Mouse (Mus musculus): ENCODE results near the gene Inpp5d. TPM values are rescaled to one million over a fixed set of nuclear protein-coding genes. Genes with fewer than 3 reads are reported as not detected.

The Inpp5d gene
- polyA plus RNA-seq (2016; fragmentation: Nextera tagmentation; extraction: Ambion mirVana), result 2.0 and 3.9 TPM in 2 replicates

DNA sequence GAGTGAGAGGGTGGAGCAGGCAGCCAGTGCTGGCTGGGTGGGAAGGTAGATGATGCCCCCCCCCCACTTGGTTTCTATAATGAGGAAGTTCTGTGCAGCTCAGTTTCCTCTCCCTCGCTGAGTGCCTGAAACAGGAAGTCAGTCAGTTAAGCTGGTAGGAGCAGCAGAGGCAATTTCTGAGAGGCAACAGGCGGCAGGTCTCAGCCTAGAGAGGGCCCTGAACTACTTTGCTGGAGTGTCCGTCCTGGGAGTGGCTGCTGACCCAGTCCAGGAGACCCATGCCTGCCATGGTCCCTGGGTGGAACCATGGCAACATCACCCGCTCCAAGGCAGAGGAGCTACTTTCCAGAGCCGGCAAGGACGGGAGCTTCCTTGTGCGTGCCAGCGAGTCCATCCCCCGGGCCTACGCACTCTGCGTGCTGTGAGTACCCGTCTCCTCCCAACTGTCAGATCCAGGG is at the start of gene Inpp5d:
Inpp5d (plus strand) TSS at position 102 of the 458 bp plus-strand sequence.
- peak within 1 kb of the TSS; percentile 68 for H3K27ac ChIP-seq
- 83% methylated on average over 12 of the region's 12 CpGs for WGBS
- H3K4me1 ChIP-seq, result peaks cover 10% of the 10 kb centered on the region
- peak within 1 kb of the TSS; percentile 16 for H3K4me3 ChIP-seq
- no peaks in the 10 kb centered on the region for H3K9me3 ChIP-seq (replicated peaks)
- no peaks in the 10 kb centered on the region for H3K27me3 ChIP-seq (ENCODE audit: low read depth, poor library complexity, severe bottlenecking)
- H3K36me3 ChIP-seq, result no peaks in the 10 kb centered on the region
- DNase-seq (ENCODE audit: low spot score), result no peak

DNA sequence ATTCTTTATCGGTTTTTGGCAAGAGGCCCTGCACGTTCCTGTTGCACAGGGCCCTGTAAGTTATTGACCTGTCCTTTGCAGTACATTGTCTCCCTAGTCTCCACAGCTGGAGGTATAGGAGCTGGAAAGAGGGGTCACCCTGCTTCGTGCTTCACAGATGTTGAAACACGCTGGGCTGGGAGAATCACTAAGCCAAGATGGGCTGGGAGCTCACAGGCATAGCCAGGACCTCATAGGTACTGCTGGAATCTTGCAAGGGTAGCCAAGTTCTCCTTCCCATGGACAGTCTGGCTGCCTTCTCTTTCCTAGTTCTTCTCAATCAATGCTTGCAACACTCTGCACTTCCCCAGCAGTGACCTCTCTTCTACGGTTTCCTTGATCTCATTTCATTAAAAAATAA is 46.9 kb upstream of the Inpp5d start:
- no peak overlapping the region for H3K27ac ChIP-seq
- DNase-seq (ENCODE audit: low spot score), result no peak
- no peaks in the 10 kb centered on the region for H3K36me3 ChIP-seq
- peaks cover 5% of the 10 kb centered on the region; the same call in 1 of the 2 replicates for H3K4me1 ChIP-seq
- WGBS, result 82% methylated on average over 5 of the region's 5 CpGs
- H3K4me3 ChIP-seq, result no peak overlapping the region
- H3K9me3 ChIP-seq (replicated peaks), result no peaks in the 10 kb centered on the region
- H3K27me3 ChIP-seq (ENCODE audit: low read depth, poor library complexity, severe bottlenecking), result no peaks in the 10 kb centered on the region

DNA sequence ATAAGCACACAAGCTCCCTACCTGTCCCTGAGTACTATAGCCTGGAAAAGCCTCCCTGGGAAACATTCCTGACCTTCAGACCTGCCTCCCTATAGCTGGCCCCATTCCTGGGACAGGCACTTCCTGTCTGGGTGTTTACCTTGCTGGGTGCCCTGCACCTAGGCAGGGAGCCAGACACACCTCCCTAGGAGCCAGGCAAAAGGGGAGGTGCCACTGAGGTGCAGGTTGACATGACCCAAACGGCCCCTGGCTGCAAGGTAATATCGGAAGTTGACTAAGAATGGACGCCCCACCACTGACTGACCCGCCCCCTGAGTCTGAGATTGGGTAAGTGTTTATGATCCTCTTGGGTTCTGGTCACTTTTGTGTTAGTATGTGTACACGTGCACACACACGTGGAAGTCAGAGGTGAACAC is 46.3 kb upstream of the Inpp5d start, which contains the start of gene Ngef:
Ngef (minus strand) TSS at position 71 of the 416 bp plus-strand sequence.
- no peak within 1 kb of the TSS for H3K27ac ChIP-seq
- DNase-seq (ENCODE audit: low spot score), result no peak
- WGBS, result 81% methylated on average over 6 of the region's 6 CpGs

DNA sequence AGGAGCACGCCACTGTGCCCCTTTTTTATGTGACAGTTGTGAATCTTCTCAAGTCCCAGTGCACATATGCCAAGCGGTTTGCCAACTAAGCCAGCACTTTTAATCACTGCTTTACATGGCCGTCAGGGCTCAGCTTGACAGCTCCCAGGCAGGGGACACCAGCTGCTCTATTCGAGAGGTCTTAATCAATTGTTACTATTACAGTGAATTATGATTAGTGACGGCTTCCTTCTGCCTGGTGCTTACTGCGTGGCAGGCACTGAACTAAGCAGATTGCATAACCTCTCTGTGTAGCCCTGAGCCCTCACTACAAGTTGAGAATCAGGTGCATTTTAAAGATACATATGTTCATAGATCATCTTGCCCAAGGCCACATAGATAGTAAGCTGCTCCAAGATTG is 45.8 kb upstream of the Inpp5d start:
- no peak overlapping the region for H3K4me3 ChIP-seq
- no peaks in the 10 kb centered on the region for H3K9me3 ChIP-seq (replicated peaks)
- no peak for DNase-seq (ENCODE audit: low spot score)
- H3K4me1 ChIP-seq, result peaks cover 5% of the 10 kb centered on the region; the same call in 1 of the 2 replicates
- H3K27me3 ChIP-seq (ENCODE audit: low read depth, poor library complexity, severe bottlenecking), result no peaks in the 10 kb centered on the region
- 81% methylated on average over 6 of the region's 6 CpGs for WGBS
- H3K27ac ChIP-seq, result no peak overlapping the region
- H3K36me3 ChIP-seq, result no peaks in the 10 kb centered on the region

More for the DNA sequence above, 46.3 kb upstream of the Inpp5d start, which contains the start of gene Ngef:
- H3K9me3 ChIP-seq (replicated peaks), result no peaks in the 10 kb centered on the region
- no peaks in the 10 kb centered on the region for H3K27me3 ChIP-seq (ENCODE audit: low read depth, poor library complexity, severe bottlenecking)
- H3K4me3 ChIP-seq, result no peak within 1 kb of the TSS
- H3K4me1 ChIP-seq, result peaks cover 5% of the 10 kb centered on the region; the same call in 1 of the 2 replicates
- no peaks in the 10 kb centered on the region for H3K36me3 ChIP-seq

DNA sequence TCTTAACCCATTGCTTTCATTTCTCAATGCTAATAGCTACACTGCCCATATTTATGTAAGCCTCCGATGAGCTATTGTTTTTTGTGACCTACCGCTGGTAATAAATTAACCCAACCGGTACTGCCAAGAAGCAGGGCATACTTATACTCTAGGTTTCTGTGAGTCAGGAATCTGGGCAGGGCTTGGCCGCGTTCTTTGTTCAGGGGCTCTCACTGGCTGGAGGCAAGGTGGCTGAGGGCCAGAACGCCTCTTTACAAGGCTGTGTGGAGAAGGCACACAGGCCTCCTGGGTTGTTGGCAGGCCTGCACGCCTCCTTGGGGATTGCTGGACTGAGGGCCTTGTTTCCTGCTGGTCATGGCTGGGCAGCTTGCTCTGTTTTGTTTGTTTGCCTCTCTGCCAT is 45.3 kb upstream of the Inpp5d start:
- WGBS, result 81% methylated on average over 7 of the region's 7 CpGs
- no peaks in the 10 kb centered on the region for H3K27me3 ChIP-seq (ENCODE audit: low read depth, poor library complexity, severe bottlenecking)
- H3K9me3 ChIP-seq (replicated peaks), result no peaks in the 10 kb centered on the region
- no peak overlapping the region for H3K27ac ChIP-seq
- H3K4me3 ChIP-seq, result no peak overlapping the region
- no peaks in the 10 kb centered on the region for H3K36me3 ChIP-seq
- peaks cover 5% of the 10 kb centered on the region; the same call in 1 of the 2 replicates for H3K4me1 ChIP-seq
- DNase-seq (ENCODE audit: low spot score), result no peak

DNA sequence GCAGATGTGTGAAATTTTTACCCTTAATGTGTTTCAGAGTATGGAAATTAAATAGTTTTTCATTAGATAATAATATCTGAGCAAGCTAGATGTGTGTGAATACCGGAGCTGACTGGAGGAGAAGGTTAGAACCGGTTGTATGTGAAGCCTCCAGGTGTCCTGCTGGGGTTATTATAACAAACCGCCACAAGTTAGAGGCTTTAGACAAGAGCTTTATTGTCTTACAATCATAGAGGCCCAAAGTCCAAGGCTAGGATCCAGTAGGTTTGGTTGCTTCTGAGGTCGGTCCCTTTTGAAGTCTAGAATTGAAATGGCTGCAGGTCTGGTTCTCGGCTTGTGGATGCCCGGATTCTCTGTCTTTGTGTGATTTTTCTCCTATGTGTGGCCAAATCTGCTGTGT is 41.1 kb upstream of the Inpp5d start:
- H3K4me3 ChIP-seq, result no peak overlapping the region
- no peak overlapping the region for H3K27ac ChIP-seq
- H3K9me3 ChIP-seq (replicated peaks), result no peaks in the 10 kb centered on the region
- H3K4me1 ChIP-seq, result peaks cover under 1% of the 10 kb centered on the region; the same call in 1 of the 2 replicates
- DNase-seq (ENCODE audit: low spot score), result no peak
- H3K36me3 ChIP-seq, result no peaks in the 10 kb centered on the region
- 94% methylated on average over 6 of the region's 6 CpGs for WGBS
- no peaks in the 10 kb centered on the region for H3K27me3 ChIP-seq (ENCODE audit: low read depth, poor library complexity, severe bottlenecking)

DNA sequence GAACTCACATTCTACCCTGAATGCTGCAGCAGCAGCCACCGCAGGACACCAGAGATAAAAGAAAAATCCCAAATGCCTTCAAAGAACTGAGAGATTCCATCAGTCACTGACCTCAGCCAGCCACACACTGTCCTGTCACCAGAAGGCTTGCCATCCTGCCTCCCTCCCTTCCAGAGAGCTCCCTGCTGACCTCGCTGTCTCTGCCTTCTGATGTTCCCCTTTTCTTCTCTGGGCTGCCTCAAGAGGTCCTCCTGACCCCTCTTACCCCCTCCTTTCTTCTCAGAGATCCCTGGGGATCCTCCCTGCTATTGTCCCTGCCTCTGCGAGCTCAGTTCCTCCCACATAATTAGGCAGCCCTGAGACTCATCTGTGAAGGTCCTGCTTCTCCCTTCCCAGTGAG is 39.3 kb upstream of the Inpp5d start:
- no peaks in the 10 kb centered on the region for H3K4me1 ChIP-seq
- H3K36me3 ChIP-seq, result no peaks in the 10 kb centered on the region
- H3K4me3 ChIP-seq, result no peak overlapping the region
- H3K27ac ChIP-seq, result no peak overlapping the region
- H3K9me3 ChIP-seq (replicated peaks), result no peaks in the 10 kb centered on the region
- no peak for DNase-seq (ENCODE audit: low spot score)
- 1% methylated on average over 3 of the region's 3 CpGs for WGBS
- H3K27me3 ChIP-seq (ENCODE audit: low read depth, poor library complexity, severe bottlenecking), result no peaks in the 10 kb centered on the region

DNA sequence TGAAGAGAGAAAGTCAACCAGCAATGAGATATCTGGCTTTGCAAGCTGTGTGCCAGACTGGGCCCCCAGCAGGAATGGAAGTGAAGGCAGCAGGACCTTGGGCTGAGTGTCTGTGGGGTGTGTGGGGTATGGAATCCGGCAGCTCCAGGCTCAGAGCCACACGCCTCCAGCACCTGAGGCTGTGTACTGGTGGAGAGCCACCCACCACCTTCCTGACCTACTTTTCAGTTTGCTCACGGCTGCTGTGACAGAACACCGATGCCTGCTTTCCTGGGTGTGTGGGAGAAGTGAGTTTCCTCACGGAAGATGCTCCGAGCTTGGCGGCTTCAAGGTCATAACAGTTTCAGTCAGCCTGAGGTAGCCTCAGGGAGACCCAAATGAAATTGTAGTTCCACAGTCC is 30.9 kb upstream of the Inpp5d start:
- WGBS, result 92% methylated on average over 7 of the region's 7 CpGs
- no peaks in the 10 kb centered on the region for H3K9me3 ChIP-seq (replicated peaks)
- H3K27me3 ChIP-seq (ENCODE audit: low read depth, poor library complexity, severe bottlenecking), result no peaks in the 10 kb centered on the region
- no peaks in the 10 kb centered on the region for H3K4me1 ChIP-seq
- DNase-seq (ENCODE audit: low spot score), result no peak
- no peak overlapping the region for H3K27ac ChIP-seq
- H3K4me3 ChIP-seq, result no peak overlapping the region
- no peaks in the 10 kb centered on the region for H3K36me3 ChIP-seq

DNA sequence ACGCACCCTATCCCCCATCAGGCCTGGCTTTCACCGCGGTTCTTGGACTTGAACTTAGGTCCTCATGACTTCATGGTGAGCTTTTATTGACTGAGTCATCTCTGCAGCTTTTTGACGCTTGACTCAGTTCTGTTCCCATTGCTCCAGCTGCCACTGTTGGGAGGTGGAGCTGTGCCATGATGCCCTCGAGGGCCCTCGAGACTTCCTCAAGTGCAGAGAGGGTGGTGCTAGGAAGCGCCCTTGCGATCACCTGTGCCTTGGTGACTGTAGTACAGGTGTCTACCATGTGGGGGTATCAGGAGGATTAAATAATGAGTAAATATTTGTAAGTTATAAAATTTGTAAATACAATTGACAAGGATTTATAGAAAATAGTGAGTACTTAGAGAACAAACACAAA is 30.1 kb upstream of the Inpp5d start:
- WGBS, result 89% methylated on average over 8 of the region's 8 CpGs
- DNase-seq (ENCODE audit: low spot score), result no peak
- H3K36me3 ChIP-seq, result no peaks in the 10 kb centered on the region
- no peaks in the 10 kb centered on the region for H3K27me3 ChIP-seq (ENCODE audit: low read depth, poor library complexity, severe bottlenecking)
- H3K9me3 ChIP-seq (replicated peaks), result no peaks in the 10 kb centered on the region
- no peak overlapping the region for H3K27ac ChIP-seq
- H3K4me1 ChIP-seq, result no peaks in the 10 kb centered on the region
- H3K4me3 ChIP-seq, result no peak overlapping the region

DNA sequence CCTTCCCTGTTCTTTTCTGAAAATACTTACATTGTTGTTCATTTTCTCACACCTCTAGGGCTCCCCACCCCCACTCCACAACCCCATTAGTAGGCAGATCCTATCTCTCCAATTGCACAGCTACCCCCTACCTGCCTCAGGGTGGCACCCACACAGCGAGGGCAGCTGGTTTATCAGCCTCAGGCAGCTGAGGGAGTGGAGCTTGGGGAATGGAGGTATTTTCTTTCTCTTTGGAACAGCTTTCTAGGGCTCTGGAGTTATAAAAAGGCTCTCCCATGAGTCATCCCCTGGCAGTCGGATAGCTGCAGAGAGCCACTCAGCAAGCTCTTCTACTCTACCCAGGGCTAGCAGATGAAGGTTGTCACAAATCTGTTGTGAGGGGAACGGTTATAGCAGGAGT is 25.9 kb upstream of the Inpp5d start:
- H3K9me3 ChIP-seq (replicated peaks), result no peaks in the 10 kb centered on the region
- H3K27ac ChIP-seq, result no peak overlapping the region
- no peak overlapping the region for H3K4me3 ChIP-seq
- no peaks in the 10 kb centered on the region for H3K27me3 ChIP-seq (ENCODE audit: low read depth, poor library complexity, severe bottlenecking)
- DNase-seq (ENCODE audit: low spot score), result no peak
- H3K36me3 ChIP-seq, result no peaks in the 10 kb centered on the region
- WGBS, result 84% methylated on average over 3 of the region's 3 CpGs
- H3K4me1 ChIP-seq, result no peaks in the 10 kb centered on the region

DNA sequence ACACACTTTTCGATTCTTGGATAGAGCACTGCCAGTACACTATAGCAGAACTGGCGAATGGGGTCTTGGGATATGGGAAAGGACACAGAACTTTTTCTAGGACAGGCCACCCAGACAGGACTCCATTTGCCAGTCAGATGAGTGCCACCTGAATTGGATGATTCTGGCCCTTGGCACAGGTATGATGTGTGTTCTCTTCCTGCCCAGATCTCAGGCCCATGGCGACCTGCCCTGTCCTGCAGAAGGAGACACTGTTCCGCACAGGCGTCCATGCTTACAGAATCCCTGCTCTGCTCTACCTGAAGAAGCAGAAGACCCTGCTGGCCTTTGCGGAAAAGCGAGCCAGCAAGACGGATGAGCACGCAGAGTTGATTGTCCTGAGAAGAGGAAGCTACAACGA is 25.4 kb upstream of the Inpp5d start:
- H3K4me1 ChIP-seq, result no peaks in the 10 kb centered on the region
- WGBS, result 91% methylated on average over 10 of the region's 10 CpGs
- no peak overlapping the region for H3K27ac ChIP-seq
- H3K27me3 ChIP-seq (ENCODE audit: low read depth, poor library complexity, severe bottlenecking), result no peaks in the 10 kb centered on the region
- no peaks in the 10 kb centered on the region for H3K36me3 ChIP-seq
- no peak for DNase-seq (ENCODE audit: low spot score)
- no peaks in the 10 kb centered on the region for H3K9me3 ChIP-seq (replicated peaks)
- no peak overlapping the region for H3K4me3 ChIP-seq

DNA sequence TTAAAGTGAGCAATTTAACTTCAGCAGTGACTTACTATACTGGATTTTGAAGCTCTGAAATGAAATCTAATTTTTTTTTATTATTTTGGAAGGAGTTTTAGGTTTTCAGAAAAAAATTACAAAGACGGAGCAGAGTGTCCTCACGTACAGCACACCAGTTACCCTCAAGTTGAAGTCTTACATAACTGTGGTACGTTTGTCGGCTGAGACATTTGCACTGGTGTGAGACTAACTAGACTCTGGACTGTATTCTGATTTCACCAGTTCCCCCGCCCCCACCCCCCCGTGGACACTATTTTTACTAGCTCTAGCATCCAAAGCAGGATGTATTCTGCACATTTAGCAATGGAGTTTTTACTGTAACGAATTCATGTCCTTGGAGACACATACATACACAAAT is 19.6 kb upstream of the Inpp5d start:
- Histone ChIP-seq H3K4me3 (no peak overlapping the region), H3K27me3 (ENCODE audit: low read depth, poor library complexity, severe bottlenecking) (no peaks in the 10 kb centered on the region), H3K9me3 (replicated peaks) (no peaks in the 10 kb centered on the region), H3K4me1 (no peaks in the 10 kb centered on the region), H3K27ac (no peak overlapping the region), H3K36me3 (no peaks in the 10 kb centered on the region)
- 79% methylated on average over 7 of the region's 7 CpGs for WGBS
- DNase-seq (ENCODE audit: low spot score), result no peak

DNA sequence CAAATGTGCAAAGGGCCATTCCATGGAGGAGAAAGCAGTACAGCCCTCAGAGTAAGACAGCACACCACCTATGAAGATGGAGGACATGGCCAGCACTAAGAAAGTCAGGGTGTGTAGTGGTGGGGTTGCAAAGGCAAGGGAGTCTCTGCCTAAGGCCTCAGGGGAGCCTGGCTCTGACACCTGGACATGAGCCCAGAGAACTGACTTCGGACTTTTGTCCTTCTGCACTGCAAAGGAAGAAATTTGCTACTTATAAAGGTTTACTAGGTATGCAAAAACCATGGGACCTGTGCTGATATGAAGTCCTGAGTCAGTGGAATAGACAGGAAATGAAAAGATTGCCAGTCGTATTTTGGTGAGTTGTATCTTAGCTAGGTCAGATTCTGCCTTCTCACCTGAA is 18.3 kb upstream of the Inpp5d start:
- H3K4me1 ChIP-seq, result no peaks in the 10 kb centered on the region
- no peaks in the 10 kb centered on the region for H3K27me3 ChIP-seq (ENCODE audit: low read depth, poor library complexity, severe bottlenecking)
- H3K36me3 ChIP-seq, result no peaks in the 10 kb centered on the region
- no peak for DNase-seq (ENCODE audit: low spot score)
- WGBS, result 81% methylated on average over 2 of the region's 2 CpGs
- H3K9me3 ChIP-seq (replicated peaks), result no peaks in the 10 kb centered on the region
- no peak overlapping the region for H3K4me3 ChIP-seq
- H3K27ac ChIP-seq, result no peak overlapping the region

DNA sequence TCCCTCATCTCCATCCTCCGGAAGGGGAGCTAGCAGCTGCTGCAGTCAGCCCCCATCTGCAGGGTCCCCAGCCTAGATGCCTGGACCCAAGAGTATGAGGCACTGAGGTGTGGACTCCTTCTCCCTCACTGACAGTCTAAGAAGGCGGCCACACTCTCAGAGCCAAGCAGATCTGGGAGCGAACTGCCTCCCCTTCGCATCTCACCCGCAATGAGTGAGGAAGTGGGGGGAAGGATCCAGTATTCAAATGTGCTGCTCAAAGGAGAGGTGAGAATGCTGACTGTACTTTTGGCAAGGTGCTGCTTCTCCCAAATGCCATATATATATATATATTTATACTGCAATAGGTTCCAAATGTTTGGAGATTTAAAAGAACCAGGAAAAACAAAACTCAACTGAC is 16.7 kb upstream of the Inpp5d start:
- no peak for DNase-seq (ENCODE audit: low spot score)
- Histone ChIP-seq H3K4me3 (no peak overlapping the region), H3K4me1 (no peaks in the 10 kb centered on the region), H3K36me3 (no peaks in the 10 kb centered on the region), H3K9me3 (replicated peaks) (no peaks in the 10 kb centered on the region), H3K27me3 (ENCODE audit: low read depth, poor library complexity, severe bottlenecking) (no peaks in the 10 kb centered on the region), H3K27ac (no peak overlapping the region)
- WGBS, result 91% methylated on average over 5 of the region's 5 CpGs
